Mouse (Mus musculus) lung, postnatal 14 days (tissue): ENCODE measurements around the gene Rassf5.

Experiments used
- DNase-seq: peaks from one replicate; pipeline ENCODE4 v3.0.0; 2021

The Rassf5 gene

GRCm38 (mm10) chr1:131245089-131245856 lies at the start of gene Rassf5:
TSS of gene Rassf5 (minus strand) at chr1:131245258.
- peak; percentile 79 for DNase-seq

GRCm38 (mm10) chr1:131293922-131294250 lies 48.8 kb upstream of the Rassf5 start:
- no peak for DNase-seq

GRCm38 (mm10) chr1:131293221-131293921 lies 48.3 kb upstream of the Rassf5 start:
- no peak for DNase-seq

GRCm38 (mm10) chr1:131290648-131291047 lies 45.6 kb upstream of the Rassf5 start:
- peak; percentile 80 for DNase-seq

GRCm38 (mm10) chr1:131288938-131289337 lies 43.9 kb upstream of the Rassf5 start:
- DNase-seq = no peak

GRCm38 (mm10) chr1:131287267-131287666 lies 42.2 kb upstream of the Rassf5 start:
- DNase-seq = no peak

GRCm38 (mm10) chr1:131286803-131287202 lies 41.7 kb upstream of the Rassf5 start:
- peak; percentile 20 for DNase-seq

- no peak for DNase-seq
Measured at GRCm38 (mm10) chr1:131284616-131285015, 39.6 kb upstream of the Rassf5 start.

- DNase-seq = no peak
Measured at GRCm38 (mm10) chr1:131284167-131284566, 39.1 kb upstream of the Rassf5 start.

- no peak for DNase-seq
Measured at GRCm38 (mm10) chr1:131281731-131282130, 36.7 kb upstream of the Rassf5 start.

- no peak for DNase-seq
Measured at GRCm38 (mm10) chr1:131280280-131280679, 35.2 kb upstream of the Rassf5 start.

- no peak for DNase-seq
Measured at GRCm38 (mm10) chr1:131279456-131279776, 34.4 kb upstream of the Rassf5 start, which contains the start of gene Ikbke. TSS of gene Ikbke (minus strand) at chr1:131279606.

- DNase-seq = no peak
Measured at GRCm38 (mm10) chr1:131278606-131279455, 33.8 kb upstream of the Rassf5 start.

- no peak for DNase-seq
Measured at GRCm38 (mm10) chr1:131276831-131277230, 31.8 kb upstream of the Rassf5 start.

GRCm38 (mm10) chr1:131275577-131275976 lies 30.5 kb upstream of the Rassf5 start:
- no peak for DNase-seq

- DNase-seq = no peak
Measured at GRCm38 (mm10) chr1:131274725-131275539, 29.9 kb upstream of the Rassf5 start.

GRCm38 (mm10) chr1:131269797-131270578 lies 24.9 kb upstream of the Rassf5 start:
- peak; percentile 78 for DNase-seq

GRCm38 (mm10) chr1:131268776-131269175 lies 23.7 kb upstream of the Rassf5 start:
- DNase-seq = no peak

- DNase-seq = no peak
Measured at GRCm38 (mm10) chr1:131263905-131264304, 18.8 kb upstream of the Rassf5 start.

GRCm38 (mm10) chr1:131260309-131260656 lies 15.2 kb upstream of the Rassf5 start:
- peak; percentile 83 for DNase-seq

GRCm38 (mm10) chr1:131259632-131260308 lies 14.7 kb upstream of the Rassf5 start:
- no peak for DNase-seq
